Mouse (Mus musculus): ENCODE results near the gene Atl2.

Gene Atl2

DNA sequence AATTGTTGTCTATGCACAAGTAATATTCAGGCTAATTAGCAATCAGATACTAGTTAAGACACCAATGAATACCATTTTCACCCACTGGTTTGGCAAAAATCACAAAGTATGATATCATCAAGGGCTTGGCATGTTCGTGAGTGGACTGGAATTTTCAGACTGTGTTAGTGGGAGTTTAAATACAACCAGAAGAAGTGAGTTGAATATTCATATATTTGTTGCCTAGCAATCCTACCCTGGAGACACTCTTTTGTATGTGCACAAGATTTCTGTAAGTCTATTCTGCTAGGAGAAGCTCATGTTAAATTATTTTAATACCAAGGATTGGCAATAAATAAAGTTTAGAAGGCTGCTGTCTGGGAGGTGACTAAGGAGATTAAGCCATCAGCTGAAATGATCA is 71.5 kb downstream of the Atl2 start:
- in situ Hi-C loops (cut with MboI, MseI): no loop called here

DNA sequence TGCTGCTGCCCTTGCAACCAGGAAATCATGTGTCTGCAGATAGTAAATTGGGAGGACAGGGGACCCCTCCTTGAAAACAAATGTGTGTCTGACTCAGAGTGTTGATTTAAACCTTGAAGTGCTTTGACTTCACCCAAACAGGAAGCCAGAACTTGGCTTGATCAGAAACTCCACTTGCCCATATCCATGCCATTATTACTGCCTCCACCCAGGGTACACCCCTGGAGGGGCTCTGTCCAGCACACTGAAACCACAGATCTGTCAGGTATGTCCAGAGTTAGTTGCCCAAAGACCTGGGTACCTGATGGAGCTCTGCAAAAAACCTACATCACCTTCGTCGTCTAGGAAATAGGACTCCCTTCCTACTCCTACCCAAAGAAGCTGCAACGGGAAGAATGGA is 77.0 kb downstream of the Atl2 start:
- in situ Hi-C loops (cut with MboI, MseI): no loop called here

DNA sequence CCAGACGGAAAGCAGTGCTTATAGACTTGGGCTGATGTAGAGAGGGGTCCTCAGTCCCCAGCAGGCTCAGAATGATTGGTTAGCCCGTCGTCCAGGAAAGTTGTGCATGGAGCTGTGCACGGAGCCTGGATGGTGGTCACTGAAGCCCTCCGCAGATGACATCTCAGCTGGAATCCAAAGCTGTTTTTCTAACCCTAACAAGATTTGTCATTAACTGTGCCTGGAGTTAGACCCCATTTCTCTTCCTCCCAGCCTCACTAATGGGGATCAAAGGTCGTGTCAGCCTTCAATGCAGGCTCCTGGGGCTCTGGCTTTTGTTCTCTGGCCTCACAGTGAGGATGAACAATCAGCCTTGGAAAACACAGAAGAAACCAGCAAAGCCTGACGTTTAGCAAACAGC is 77.9 kb downstream of the Atl2 start:
- in situ Hi-C loops (cut with MboI, MseI): no loop called here

GRCm38 (mm10) chr17:79817551-79817950 is 78.4 kb downstream of the Atl2 start:
- in situ Hi-C loops (cut with MboI, MseI): no loop called here

DNA sequence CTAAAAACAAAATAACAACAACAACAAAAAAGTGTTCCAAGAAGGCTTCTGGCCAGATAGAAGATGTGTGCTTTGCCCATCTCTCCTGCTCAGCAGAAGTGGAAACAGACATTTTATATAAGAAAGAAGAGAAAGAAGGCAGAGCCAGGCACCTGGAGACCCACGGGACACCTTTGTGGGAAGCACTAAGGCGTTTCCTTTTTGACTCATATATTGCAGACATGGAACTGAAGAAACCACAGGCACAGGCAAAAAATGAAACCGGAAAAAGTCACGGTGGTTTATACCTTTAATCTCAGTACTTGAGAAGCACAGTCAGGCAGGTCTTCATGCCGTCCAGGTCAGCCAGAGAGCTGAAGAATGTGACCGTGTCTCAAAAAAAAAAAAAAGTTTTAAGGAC is 79.0 kb downstream of the Atl2 start:
- in situ Hi-C loops (cut with MboI, MseI): no loop called here

GRCm38 (mm10) chr17:79810421-79810820 is 85.5 kb downstream of the Atl2 start:
- in situ Hi-C loops (cut with MboI, MseI): no loop called here

DNA sequence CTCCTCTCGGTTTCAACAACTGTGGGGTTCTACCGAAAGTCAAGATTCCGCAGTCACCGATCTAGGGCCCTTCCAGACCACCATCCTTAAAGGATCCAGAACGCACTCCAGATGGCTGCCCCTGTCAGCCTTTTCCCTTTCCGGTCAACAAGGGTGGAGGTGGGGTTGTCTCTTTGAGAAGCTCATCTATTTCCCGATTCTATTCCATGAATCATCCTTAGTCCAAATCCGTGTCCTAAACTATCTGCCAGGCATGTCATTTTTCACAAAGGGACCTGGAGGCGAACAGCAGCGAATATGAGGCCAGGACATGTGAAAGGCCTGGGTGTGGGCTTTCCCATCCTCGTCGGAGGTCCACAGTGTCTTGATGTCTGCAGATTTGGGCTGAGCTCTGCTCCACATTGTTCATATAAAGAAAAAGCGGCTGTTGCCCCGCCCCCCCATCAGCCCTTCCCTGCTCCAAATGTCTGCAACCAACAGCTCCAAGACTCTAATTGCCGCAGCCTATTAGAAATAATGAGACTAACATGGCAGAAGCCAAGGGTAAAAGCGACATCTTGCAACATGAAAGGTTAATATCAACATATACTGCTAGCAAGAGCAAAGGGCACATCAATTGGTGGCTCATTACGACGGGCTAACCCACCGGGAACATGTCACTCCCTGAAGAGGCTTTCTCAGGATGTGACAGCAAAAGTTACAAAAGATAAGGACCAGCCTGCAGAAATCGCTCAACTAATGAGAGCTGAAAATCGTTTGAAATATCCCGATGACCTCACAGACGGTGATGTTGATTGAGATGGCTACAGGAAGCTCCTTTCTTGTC is 86.2 kb downstream of the Atl2 start:
- in situ Hi-C loops (cut with MboI, MseI): no loop called here

GRCm38 (mm10) chr17:79807237-79807930 is 88.5 kb downstream of the Atl2 start:
- in situ Hi-C loops (cut with MboI, MseI): no loop called here

DNA sequence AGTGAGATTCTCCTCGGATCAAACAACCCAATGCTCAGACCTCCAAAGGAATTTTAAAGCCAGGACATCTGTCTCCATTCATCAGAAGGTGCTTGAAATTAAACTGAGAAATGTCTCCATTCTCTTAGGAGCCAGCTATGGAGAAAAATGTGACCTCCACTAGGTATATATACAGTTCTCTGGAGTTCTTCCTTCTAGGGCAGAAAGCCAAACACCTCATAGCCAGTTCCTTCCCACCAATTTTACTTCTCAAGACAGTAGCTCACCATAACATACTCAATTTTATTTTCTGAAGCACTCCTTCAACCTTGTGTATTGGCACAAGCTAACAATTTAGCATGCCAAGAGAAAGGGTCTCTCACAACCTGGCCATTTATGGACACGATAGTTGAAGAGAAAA is 91.2 kb downstream of the Atl2 start:
- in situ Hi-C loops (cut with MboI, MseI): no loop called here

GRCm38 (mm10) chr17:79802056-79802455 is 93.9 kb downstream of the Atl2 start:
- in situ Hi-C loops (cut with MboI, MseI): no loop called here

DNA sequence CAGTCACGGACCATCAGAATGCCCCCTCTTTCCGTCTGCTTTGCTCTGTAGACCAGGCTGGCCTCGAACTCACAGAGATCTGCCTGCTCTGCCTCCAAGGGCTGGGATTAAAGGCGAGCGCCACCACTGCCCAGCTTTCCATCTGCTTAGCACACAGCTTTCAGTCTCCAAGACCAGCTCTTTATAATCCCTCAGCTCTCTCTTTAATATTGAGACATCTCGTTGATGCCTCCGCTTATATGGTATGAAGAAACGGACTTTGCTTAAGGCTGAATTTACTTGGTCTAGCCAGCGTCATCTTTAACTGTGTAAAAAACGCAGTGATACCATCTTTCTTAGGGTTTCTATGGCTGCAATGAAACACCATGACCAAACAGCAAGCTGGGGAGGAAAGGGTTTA is 97.1 kb downstream of the Atl2 start:
- in situ Hi-C loops (cut with MboI, MseI): no loop called here

All from T-helper 2 cell (primary cell).